Mouse (Mus musculus): ENCODE data around the gene Psmb3.
A peak's percentile ranks its signal among the peaks of the same experiment; 100 is the strongest.
"Not testable (repeated sequence)": the region's sequence is repeated elsewhere in the genome, so short reads cannot be mapped to it uniquely, and the experiment has no call there.

Psmb3 gene

DNA sequence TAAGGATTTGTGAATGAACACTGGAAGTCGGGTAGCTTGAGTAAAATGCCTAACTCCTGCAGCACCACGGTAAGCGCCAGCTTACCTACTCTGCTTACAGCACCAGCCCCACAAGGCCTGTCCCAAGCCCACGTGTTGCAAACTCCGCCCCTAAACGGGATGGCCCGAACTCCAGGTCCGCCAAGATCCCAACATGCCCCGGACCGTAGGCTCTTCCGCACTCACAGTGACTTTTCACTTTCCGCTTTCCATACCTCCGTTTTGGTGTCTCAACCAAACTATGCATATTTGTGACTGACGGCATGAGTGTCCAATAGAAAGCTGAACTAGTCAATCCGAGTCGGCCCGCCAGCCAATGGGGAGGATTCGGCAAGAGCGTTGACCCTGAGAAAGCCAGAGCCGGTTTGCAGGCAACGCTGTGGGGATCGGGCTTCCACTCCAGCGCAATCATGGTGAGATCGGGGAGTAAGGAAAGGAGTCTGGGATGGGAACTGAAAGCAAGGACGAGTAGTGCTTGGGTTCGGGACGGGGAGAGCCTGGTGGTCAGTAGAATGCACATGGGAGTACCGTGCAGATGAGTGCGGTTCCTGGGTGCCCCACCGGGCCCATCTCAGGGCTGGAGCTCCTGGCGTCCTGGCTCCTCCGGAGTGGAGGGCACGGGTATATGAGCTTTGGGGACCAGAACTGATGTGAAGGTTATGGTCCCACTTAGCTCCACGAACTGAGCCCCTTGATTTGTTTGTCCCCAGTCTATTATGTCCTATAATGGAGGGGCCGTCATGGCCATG, at the start of gene Psmb3:
Gene Psmb3, plus strand, starts transcription at position 361 of the 788 bp plus-strand sequence.
- peak; percentile 99 to 100 for DNase-seq

DNA sequence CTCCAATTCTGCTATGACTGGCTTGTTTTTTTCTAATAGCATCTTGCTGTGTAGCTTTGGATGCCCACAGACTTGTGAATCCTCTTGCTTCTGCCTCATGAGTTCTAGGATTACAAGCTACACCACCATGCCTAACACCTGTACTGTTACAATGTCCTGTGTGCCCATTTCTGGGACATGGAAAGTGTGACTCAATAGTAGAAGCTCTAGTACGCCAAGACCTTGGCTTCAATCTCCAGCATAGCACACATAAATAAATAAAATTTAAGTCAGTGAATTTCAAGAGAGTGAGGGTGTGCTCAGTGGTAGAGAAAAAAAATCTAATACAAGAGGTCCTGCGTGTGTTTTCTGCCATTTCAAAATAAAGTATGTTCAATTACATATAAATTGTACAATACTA, 49.0 kb upstream of the Psmb3 start:
- DNase-seq: no peak

GRCm38 (mm10) chr11:97656269-97656971, 46.8 kb upstream of the Psmb3 start:
- no peak for DNase-seq

- DNase-seq: no peak
Observed at GRCm38 (mm10) chr11:97657184-97657945, 45.8 kb upstream of the Psmb3 start.

DNA sequence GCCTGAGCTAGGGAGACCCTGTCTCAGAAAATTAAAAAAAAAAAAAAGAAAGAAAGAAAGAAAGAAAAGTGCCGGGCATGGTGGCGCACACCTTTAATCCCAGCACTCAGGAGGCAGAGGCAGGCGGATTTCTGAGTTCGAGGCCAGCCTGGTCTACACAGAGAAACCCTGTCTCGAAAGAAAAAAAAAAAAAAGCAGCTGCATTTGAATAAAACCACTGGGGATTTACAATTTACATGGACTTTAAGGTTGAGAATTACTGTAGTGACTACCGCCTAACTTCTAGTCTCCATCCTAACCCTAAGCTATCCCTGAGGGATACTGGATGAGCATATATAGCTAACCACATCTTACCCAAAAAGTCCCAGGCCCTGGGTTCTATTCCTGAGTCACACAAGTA, 45.2 kb upstream of the Psmb3 start:
- DNase-seq: not testable (repeated sequence)

GRCm38 (mm10) chr11:97658751-97659266, 44.4 kb upstream of the Psmb3 start:
- DNase-seq: no peak

DNA sequence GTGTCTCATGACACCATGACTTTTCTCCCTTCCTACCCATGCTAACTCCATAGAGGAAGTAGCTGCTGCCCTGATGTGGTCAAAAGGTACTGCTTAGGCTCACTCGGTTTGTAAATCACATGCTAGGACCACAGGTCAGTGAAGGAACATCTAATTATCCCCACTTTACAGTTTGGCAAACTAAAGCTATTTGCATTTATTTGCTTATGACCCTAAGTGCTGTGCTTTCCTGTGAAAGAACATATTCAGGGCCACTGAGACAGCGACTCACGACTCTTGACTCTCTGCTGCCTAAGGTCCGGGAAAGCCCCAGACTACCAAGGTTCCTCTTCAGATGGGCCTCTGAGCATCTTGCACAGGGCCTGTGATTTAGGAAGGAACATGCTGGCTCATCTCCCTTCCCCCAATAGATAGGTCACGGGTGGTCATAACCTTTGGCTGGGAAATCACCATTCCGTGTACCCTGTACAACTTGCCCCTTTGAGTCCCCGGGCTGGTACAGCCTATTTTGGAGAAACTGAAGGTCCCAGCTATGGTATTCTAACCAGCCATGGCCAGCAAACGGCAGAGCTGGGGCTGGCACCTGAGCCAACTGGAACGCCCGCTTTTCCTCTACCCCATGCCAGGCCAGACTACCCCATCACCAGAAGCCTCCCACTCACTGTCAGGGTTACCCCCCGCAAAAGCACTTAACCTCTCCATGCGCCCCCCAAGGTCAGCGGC, 43.8 kb upstream of the Psmb3 start:
- no peak for DNase-seq

- peak; percentile 80 to 86 for DNase-seq
Observed at GRCm38 (mm10) chr11:97659990-97660714, 43.0 kb upstream of the Psmb3 start.

GRCm38 (mm10) chr11:97660734-97661647, 42.2 kb upstream of the Psmb3 start:
- DNase-seq: no peak

- DNase-seq: peak in 1 of 2 experiments; percentile 53
Observed at GRCm38 (mm10) chr11:97661648-97662133, 41.5 kb upstream of the Psmb3 start.

- no peak for DNase-seq
Observed at GRCm38 (mm10) chr11:97662207-97662892, 40.8 kb upstream of the Psmb3 start.

DNA sequence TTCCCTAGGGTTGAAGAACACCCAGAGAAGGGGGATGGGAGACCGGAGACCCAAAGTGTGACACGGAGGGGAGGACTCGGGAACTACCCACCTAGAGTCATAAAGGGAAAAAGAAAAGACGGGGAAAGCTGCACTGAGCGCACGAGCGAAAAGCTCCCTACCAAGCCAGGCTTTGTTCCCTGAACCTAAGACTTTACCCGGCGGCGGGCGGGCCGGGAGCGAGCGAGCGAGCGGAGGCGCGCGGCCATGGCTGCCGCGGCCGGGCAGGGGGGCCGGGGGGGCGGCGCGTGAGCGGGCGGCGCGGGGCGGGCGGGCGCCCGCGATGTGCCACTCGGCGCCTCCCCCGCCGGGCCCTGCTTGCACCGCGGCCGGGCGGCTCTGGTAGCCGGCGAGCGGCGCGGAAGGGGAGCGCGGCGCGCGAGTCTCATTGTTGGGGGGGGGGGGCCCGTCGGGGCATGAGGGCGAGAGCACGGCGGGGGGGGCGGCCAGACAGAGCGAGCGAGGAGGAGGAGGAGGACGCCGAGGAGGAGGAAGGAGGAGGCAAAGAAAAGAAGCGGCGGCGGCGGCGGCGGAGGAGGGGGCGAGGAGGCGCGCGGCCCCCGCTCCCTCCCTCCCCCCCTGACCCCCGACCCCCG, 40.2 kb upstream of the Psmb3 start, which contains the start of gene Mllt6:
Gene Mllt6, plus strand, starts transcription at position 522 of the 635 bp plus-strand sequence.
- DNase-seq: peak; percentile 87

DNA sequence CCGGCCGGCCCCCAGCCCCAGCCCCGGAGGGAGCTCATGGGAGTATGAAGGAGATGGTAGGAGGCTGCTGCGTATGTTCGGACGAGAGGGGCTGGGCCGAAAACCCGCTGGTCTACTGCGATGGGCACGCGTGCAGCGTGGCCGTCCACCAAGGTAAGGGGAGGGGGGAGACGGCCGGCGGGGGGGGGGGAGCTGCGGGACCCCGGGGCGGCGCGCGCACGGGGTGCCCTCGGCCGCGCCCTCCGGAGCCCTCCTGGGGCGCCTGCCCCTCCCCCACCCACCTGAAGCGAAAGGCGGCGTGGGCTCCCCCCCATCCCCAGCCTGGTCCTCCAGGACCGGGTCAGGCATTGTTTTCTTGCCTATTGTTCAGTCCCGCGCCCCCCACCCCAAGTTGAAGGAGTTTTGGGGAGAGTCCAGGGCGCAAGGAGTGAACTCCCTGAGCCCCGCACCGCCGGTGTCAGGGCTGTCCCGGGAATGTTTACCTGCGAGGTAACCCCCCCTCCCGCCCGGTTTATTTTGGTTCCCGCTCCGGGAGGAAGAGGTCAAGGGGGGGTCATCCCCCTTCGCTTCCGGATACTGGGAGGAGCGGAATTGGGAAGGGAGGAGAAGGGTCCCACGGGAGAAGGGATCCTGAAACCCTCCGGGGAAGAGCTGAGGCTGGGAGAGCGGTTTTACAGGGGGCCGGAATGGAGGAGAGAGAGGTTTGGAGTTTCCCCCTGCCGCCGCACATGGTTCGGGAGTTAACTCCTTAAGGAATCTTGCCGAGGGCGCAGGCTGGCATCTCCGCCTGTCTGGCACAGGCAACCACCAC, 39.5 kb upstream of the Psmb3 start:
- peak; percentile 46 to 54 for DNase-seq

- DNase-seq: no peak
Observed at GRCm38 (mm10) chr11:97664339-97664665, 38.9 kb upstream of the Psmb3 start.

DNA sequence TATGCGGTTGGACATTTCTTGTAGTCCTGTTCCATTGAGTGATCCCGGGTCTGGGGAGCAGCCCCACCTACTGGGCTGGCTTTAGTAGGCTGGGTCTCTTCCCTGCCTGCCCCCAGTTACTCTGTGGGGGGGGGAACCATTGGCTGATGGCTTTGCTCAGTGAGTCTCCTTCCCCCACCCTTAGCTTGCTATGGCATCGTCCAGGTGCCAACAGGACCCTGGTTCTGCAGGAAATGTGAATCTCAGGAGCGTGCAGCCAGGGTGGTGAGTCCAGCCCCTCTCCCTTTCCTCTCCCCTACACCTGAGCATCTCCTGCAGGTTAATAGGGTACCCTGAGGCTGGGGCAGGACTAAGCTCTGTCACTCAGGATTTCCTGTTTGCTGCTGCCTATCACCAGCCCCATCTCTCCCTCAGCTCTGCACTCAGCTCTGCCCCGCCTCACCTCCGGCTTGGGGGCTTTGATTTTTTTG, 38.4 kb upstream of the Psmb3 start:
- DNase-seq: no peak

DNA sequence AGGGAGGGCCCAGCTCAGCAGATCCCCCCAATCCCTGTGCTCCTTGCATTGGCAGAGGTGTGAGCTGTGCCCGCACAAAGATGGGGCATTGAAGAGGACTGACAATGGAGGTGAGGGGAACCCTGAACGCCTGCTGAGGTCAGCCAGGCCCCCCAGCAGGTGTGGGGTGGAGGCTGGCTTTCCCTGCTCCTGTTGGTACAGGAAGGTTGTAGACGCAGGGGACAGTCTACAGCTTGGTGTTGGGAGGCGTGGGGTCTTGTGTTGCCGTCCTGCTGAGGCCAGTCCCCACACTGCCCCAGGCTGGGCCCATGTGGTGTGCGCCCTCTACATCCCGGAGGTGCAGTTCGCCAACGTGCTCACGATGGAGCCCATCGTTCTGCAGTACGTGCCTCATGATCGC, 37.8 kb upstream of the Psmb3 start:
- DNase-seq: no peak

DNA sequence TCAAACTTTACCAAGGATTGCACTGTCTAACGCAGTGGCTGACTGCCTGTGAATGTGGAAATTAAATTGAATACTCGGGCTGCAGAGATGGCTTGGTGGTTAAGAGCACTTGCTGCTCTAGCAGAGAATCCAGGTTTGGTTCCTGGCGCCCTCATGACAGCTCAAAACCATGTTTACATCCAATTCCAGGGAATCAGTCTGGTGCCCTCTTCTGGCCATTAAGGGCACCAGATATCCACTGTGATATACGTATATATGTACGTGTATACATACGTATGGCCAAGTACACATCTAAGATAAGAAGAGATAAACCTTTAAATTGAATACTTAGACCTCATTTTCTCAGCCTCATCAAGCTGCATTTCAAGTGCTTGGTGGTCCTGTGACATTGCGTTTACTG, 37.0 kb upstream of the Psmb3 start:
- DNase-seq: no peak

- DNase-seq: no peak
Observed at GRCm38 (mm10) chr11:97666794-97667193, 36.4 kb upstream of the Psmb3 start.

Measured in cerebellum, postnatal 14 days (tissue).